Mouse (Mus musculus) monocyte, adult 5-6 weeks (primary cell): ENCODE results near the gene Cnksr3. TPM values are rescaled to one million over a fixed set of nuclear protein-coding genes. Genes with fewer than 3 reads are reported as not detected.
A peak's percentile ranks its signal among the peaks of the same experiment; 100 is the strongest.

Experiments used
- ATAC-seq: fragments of 153-309, 156-312 bp; replicated peaks from 2 replicates; pipeline ENCODE4 v1.8.0; 2017; ENCODE audit warnings: mild to moderate bottlenecking; ENCODE audit not compliant: low TSS enrichment, insufficient number of reproducible peaks, severe bottlenecking, poor library complexity, low FRiP score
- total RNA-seq: library from RNA; stranded (forward); fragments of 200-1000, 200-491, 200-594 nt; gene quantifications from 3 replicates; pipeline ENCODE4 v1.2.3, GENCODE M21; 2017

Gene Cnksr3
- total RNA-seq, 1 experiment from 2014 or later: 7.1 TPM

- no peak for ATAC-seq
Observed at GRCm38 (mm10) chr10:7117785-7118184, 94.3 kb downstream of the Cnksr3 start.

DNA sequence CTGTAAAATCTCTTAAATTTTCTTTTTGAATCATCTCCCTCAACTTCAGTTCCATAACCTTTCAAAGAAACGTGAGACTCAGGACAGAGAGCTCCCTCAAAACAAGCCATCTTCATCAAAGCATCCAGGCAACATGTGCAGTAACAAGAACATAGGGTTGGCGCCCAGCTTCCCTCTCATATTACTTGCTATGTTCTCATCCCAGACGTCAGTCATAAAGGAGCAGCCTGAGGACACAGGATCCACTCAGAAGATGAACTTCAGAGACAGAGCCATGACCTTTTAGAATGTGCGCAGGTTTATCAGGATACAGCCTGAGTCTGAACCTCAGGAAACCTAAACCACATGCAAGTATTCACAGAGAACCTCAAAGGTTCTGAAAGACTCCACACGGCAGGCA lies 97.2 kb downstream of the Cnksr3 start:
- no peak for ATAC-seq

DNA sequence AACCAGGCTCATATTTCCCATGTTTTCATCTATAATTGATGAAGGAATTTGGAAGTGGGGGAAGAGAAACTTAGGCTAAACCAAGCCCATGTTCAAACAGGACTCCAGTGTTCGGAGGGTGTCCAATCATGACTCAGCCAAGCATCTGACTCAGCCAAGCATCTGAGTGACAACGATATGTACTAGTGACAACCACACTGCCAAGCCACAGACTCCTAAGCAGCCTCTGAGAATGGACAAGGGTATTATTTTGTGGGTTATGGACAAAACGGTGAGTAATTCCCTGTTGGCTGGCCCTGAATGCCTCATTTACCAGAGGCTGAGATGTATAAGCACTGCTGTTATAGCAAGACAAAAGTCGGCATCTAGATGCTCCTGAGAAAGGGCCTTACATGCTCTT lies 98.3 kb downstream of the Cnksr3 start:
- no peak for ATAC-seq

- no peak for ATAC-seq
Observed at GRCm38 (mm10) chr10:7113144-7113543, 98.9 kb downstream of the Cnksr3 start.

GRCm38 (mm10) chr10:7111462-7112000 lies 100.5 kb downstream of the Cnksr3 start:
- no peak for ATAC-seq

GRCm38 (mm10) chr10:7103872-7104271 lies 108.2 kb downstream of the Cnksr3 start:
- ATAC-seq: no peak

DNA sequence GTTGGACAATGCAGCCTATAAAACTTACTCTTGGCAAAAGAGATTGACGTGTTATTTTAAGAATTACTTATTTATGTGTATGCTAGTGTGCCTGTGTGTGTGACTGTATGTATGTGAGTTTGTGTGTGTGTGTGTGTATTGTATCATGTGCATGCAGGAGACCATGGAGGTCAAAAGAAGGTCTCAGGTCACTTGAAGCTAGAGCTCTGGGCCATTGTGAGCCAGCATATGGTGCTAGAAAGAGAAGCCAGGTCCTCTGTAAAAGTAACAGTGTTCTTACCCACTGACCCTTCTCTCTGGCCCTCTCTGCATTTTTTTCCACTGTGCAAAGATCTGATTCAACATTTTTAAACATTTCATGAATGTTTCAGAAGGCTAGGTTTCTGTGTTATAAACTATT lies 134.1 kb downstream of the Cnksr3 start:
- ATAC-seq: no peak

DNA sequence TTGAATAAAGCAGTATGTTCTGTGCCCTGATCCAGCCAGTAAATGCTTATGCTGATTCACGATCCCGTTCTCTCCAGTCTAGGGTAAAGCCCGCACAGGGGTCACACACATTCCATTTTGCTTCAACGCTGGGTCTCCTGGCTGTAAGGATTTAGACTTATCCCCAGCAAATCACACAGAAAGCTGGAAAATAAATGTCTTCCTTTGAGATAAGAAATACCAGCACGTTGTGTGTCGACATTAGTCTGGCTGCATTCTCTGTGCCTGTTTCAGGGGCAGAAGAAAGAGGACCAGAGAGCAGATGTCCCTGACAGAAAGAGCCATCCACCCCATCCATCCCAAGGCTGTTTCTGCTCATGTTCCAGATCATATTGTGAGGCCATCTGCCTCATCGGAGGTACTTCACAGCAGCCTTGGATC lies 134.6 kb downstream of the Cnksr3 start:
- ATAC-seq: no peak

GRCm38 (mm10) chr10:7076662-7077211 lies 135.3 kb downstream of the Cnksr3 start:
- ATAC-seq: no peak

- peak; percentile 81 for ATAC-seq
Observed at GRCm38 (mm10) chr10:7076201-7076600, 135.8 kb downstream of the Cnksr3 start.

DNA sequence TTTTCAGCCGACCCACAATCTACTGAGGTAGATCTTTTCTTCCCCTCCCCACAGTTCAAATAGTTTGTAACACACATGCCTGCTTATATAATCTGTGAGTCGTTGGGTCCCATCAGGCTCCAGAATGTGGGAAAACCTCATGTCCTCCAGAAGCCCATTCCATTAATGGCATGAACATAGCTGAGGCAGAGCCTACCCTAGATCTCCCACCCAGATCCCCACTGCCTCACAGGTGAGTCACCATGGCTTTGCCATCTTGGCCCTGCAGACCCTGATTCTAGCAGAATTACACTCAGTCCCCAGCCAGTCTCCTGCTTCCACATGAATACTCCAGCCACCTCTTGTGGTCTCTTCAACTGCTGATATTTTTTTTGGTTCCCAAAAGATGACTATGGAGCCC lies 136.4 kb downstream of the Cnksr3 start:
- ATAC-seq: no peak

DNA sequence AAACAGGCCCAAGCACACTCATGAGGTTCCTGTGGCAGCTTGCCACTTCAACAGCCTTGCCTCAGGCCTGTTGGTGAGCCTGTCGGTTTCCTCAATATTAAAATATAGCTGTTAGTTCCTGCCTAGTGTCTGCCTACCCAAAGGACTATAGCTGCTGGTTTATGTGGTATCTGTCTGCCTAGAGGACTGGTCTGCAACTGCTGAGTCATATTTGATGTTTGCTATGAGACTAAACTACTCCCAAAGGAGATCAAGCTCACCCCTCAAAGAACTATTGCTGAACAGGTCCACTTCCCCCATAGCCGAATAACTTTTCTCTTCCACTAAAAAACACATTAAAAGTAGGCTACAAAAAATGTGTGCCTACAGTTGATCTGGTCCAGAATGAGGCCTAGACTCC lies 137.8 kb downstream of the Cnksr3 start:
- no peak for ATAC-seq

DNA sequence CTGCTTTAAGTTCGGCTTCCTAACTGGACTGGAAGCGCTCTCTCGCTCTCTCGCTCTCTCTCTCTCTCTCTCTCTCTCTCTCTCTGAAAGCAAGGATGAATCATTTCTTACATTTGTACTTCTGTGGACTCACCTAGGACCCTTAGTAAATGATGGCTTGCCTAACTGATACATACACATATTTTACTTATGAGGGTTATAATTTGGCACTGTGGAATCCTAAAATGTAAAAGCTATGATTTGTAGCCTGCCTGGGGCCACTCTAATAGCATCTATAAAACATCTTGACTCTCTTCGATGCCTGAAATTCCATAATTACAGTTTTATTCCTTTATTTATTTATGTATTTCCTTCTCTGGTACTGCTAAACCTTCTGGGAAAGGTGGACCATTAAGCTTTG lies 141.1 kb downstream of the Cnksr3 start:
- ATAC-seq: no peak

DNA sequence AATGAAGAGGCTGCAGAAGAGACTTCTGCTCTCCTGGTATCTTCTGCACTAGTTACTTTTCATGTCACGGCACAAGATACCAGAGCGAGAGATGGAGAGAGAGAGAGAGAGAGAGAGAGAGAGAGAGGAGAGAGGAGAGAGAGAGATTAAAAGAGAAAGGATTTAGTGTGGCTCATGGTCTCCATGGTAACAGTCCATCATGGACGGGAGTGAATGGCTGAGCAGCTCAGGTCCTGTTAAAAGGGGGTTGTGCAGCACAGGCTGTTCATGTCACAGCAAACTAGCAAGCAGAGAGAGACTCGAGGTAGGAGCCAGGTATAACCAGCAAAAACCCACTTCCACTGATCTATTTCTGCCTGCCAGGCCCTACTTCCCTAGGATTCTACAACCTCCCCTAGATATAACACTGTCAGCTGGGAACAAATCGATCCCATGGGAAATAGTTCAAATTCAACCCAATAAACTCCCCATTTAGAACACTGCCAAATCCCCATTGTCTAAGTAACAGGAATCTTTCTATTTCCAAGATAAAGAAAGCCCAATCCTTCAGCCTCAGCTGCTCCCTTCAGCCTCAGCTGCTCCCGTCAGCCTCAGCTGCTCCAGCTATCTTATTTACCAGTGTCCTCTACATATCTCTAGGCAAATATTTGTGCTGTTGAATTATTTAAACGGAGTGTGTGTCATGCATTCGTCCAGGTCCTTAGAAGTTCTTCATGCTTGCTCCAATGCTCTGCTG lies 141.8 kb downstream of the Cnksr3 start:
- ATAC-seq: no peak

DNA sequence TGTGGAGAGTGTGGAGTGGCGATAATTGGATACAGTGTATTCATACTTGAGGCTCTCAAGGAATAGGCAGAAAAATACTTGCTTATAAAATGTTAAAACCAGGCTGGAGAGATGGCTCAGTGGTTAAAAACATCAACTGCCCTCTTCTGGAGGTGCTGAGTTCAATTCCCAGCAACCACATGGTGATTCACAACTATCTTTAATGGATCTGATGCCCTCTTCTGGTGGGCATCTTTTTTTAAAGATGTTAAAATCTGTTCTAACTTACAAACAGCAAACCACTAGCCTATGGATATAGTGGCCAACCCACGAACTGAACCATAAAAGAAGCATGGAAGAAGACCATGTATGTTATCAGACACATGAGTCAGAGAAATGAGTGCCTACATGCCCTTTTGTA lies 142.9 kb downstream of the Cnksr3 start:
- no peak for ATAC-seq

Other genes starting within 250 kb of the Cnksr3 start
- gene Ipcef1, start 159.8 kb downstream of the Cnksr3 start, total RNA-seq: 20.3 to 56.6 TPM (median 30.0 TPM) in 3 replicates